Mouse (Mus musculus) T-cell, adult 2 months (primary cell): ENCODE measurements around the gene Alpi.
A peak's percentile ranks its signal among the peaks of the same experiment; 100 is the strongest.

Source experiments
- DNase-seq: peaks from one replicate; pipeline ENCODE4 v3.0.0; 2022; ENCODE audit warnings: low spot score

Alpi gene

GRCm38 (mm10) chr1:87101411-87101810, at the start of gene Alpi:
TSS of gene Alpi (minus strand) at chr1:87101606.
- DNase-seq = no peak

GRCm38 (mm10) chr1:87149422-87149821, 48.0 kb upstream of the Alpi start:
- DNase-seq = no peak

- no peak for DNase-seq
These were observed 41.7 kb upstream of the Alpi start for GRCm38 (mm10) chr1:87143141-87143540.

DNA sequence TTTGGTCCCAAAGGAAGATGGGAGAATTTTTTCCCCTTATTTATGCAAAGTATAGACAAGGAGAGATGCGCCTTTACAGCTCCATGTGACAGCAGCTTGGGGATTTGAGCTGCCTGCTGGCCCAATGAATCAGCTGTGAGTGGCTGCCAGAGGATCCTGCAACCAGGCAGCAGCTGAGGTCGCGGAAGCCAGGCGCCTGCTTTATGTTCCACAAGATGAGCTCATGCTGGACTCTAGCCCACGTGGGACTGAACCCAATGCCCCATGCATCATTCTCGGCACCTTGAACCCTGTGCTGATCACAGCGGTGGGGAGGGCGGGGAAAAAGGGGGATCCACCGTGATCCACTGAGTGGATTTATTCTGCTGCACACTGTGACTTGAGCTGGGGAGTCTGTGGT, 41.0 kb upstream of the Alpi start:
- DNase-seq = no peak

GRCm38 (mm10) chr1:87141550-87141949, 40.1 kb upstream of the Alpi start:
- DNase-seq = no peak

GRCm38 (mm10) chr1:87131803-87132202, 30.4 kb upstream of the Alpi start:
- DNase-seq = no peak

DNA sequence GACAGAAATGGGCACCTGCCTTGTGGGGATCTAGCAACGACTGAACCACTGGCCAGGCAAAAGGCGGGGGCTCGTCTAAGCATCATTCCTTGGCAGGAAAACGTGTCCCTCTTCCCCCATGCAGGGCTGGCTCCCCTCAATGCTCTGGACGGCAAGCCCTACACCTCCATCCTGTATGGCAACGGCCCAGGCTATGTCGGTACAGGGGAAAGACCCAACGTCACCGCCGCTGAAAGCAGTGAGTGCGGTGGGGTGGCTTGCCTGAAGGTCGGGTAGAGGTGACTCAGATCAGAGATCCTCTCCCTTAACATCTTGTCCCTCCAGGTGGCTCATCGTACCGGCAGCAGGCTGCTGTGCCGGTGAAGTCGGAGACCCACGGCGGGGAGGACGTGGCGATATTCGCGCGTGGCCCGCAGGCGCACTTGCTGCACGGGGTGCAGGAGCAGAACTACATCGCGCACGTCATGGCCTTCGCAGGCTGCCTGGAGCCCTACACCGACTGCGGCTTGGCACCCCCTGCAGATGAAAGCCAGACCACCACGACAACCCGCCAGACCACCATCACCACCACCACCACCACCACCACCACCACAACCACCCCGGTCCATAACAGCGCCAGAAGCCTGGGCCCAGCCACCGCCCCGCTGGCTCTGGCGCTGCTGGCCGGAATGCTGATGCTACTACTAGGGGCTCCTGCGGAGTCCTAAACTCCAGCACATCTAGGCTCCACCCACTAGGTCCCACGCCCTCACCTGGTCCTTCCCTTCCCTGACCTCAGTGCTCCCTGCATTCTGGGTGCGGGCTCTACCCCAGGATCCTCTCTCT, 26.0 kb upstream of the Alpi start:
- no peak for DNase-seq

GRCm38 (mm10) chr1:87124673-87125072, 23.3 kb upstream of the Alpi start, which contains the start of gene Akp3:
TSS of gene Akp3 (plus strand) at chr1:87124973.
- DNase-seq = no peak

DNA sequence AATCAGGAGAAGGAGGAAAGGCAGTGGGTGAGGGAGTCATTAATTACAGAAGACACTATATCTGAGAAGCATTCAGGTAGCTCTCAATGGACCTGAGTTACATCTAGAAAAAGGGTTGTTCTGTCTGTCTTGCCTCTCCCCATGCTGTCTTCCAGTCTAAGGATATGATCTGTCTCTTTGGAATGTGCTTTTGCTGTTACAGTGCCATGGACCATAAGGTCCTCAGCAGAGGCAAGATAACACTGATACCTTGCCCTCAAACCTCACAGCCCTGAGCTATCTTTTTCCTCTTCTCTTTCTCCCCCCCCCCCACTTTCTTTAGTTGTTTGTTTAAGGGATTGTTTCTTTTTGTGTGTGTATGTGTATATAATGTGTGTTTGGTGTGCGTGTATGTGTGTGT, 13.4 kb upstream of the Alpi start:
- DNase-seq = no peak

GRCm38 (mm10) chr1:87111719-87112354, 10.4 kb upstream of the Alpi start:
- DNase-seq = no peak

- no peak for DNase-seq
These were observed 7.2 kb upstream of the Alpi start for GRCm38 (mm10) chr1:87108564-87108963.

DNA sequence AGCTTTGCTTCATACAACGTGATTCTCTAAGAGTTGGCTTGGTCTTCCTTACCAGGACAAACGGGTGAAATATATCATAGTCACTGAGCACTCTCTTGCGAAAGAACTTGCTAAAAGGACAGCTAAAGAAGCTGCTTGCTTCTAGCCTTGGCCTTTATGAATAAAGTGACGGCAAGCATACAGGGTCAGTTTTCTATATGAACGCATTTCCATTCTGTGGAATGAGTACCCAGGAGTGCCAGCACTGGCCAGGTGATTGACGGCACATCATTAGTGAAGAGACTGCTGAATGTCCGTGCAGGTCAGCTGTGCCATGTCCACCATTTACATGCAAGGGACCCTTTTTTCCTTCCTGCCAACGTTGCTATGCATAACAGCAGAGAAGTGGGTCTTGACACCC, 5.1 kb upstream of the Alpi start:
- DNase-seq = no peak

DNA sequence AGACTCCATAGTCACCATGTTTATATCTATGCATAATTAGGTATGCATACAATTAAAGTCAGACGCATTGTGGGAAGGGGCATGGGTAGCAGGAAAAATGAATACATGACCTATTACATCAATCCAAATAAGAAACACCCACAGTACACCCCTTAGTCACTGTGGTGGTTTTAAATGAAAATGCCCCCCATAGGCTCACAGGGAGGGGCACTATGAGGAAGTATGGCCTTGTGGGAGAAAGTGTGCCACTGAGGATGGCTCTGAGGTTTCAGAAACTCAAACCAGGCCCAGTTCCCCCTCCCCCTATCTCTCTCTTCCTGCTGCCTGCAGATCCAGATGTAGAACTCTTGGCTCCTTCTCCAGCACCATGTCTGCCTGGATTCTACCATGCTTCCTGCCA, 2.5 kb upstream of the Alpi start:
- no peak for DNase-seq

- DNase-seq = no peak
These were observed 708 bp upstream of the Alpi start for GRCm38 (mm10) chr1:87102114-87102513.

DNA sequence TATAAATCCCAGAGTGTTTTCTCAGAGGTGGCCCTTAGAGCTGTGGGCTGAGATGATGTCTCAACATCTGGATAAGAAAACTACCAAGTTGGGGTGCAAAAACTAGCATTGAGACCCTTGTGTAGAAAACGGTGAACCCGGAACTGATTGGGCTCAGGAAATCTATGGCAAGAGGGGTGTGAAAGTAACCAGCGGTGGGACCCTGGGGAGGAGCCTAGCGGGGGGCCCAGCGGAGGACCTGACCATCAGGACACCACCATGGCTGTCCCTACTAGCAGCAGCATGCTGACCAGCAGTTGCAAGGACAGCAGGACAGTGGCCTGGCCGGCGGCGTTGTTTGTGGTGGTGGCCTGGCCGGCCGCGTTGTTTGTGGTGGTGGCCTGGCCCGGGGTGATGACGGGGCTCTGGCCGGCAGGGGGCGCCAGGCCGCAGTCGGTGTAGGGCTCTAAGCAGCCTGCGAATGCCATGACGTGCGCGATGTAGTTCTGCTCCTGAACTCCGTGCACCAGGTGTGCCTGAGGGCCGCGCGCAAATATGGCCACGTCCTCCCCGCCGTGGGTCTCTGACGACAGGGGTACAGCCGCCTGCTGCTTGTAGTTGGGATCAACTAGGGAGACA, 2.9 kb downstream of the Alpi start:
- peak; percentile 15 for DNase-seq

GRCm38 (mm10) chr1:87095642-87096041, 5.8 kb downstream of the Alpi start:
- DNase-seq = no peak

- no peak for DNase-seq
These were observed 11.6 kb downstream of the Alpi start, which contains the start of gene Alppl2 for GRCm38 (mm10) chr1:87089828-87090227. TSS of gene Alppl2 (minus strand) at chr1:87089928.

- DNase-seq = no peak
These were observed 12.2 kb downstream of the Alpi start for GRCm38 (mm10) chr1:87089251-87089650.

DNA sequence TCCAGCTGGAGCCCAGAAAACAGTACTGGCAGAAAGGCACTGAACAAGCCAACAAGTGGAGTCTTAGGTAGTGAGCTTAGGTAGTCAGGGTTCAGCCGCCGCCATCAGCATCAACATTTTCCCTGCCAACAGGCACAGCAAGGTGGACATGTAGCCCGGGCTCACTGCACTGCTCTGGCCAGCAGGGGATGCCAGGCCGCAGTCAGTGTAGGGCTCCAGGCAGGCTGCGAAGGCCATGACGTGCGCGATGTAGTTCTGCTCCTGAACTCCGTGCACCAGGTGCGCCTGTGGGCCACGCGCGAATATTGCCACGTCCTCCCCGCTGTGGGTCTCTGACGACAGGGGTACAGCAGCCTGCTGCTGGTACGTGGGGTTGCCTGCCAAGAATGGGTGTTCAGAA, 14.4 kb downstream of the Alpi start:
- DNase-seq = no peak

GRCm38 (mm10) chr1:87086196-87086595, 15.2 kb downstream of the Alpi start:
- DNase-seq = no peak

DNA sequence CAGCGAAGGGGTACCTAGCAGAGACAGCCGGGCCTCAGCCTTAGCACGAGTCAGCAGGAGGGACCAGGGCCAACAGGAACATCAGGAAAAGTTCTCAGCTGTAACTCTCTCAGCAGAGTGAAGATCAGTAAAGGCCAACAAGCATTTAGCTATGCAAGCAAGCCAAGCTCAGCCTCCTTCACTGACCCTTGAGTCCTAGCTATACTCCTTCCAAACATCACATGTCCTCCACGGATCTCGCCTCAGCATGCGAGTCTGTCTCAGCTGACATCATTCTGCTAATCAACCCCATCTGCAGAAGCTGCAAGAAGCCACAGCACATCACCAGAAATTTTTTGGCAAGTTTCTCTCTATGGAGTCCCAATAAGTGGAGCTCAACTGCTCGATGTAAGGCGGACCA, 27.6 kb downstream of the Alpi start:
- DNase-seq = no peak

- DNase-seq = peak; percentile 7
These were observed 30.7 kb downstream of the Alpi start for GRCm38 (mm10) chr1:87070720-87071119.

GRCm38 (mm10) chr1:87060913-87061312, 40.5 kb downstream of the Alpi start:
- no peak for DNase-seq
